Comparison of ENCODE assay signal across 28 mouse cellular contexts in genomic region chr12:104652021-104652420, GRCm38 (mm10).
"Had no signal": no experiment of that assay in that cellular context is flagged by ENCODE, and none has a peak within 500 bp of the region (broad histone marks: within the 10 kb centered on the region; RNA-seq: fewer than 3 reads in every experiment).

No protein-coding gene starts in this region.

- H3K27ac ChIP-seq: heart, embryonic 13.5 days; heart, embryonic 15.5 days; hindbrain, embryonic 10.5 days; hindbrain, embryonic 12.5 days; hindbrain, embryonic 13.5 days; hindbrain, embryonic 14.5 days; hindbrain, embryonic 15.5 days; hindbrain, postnatal 0 days; intestine, embryonic 15.5 days; kidney, embryonic 15.5 days; kidney, postnatal 0 days; layer of hippocampus, adult 2 months; left cerebral cortex, adult 2 months had no signal

- H3K4me3 ChIP-seq: heart, embryonic 13.5 days; heart, embryonic 15.5 days; hindbrain, embryonic 10.5 days; hindbrain, embryonic 12.5 days; hindbrain, embryonic 13.5 days; hindbrain, embryonic 15.5 days; intestine, embryonic 15.5 days; kidney, embryonic 15.5 days; layer of hippocampus, adult 2 months; left cerebral cortex, adult 2 months had no signal

- DNase-seq: heart, postnatal 10 days; heart, postnatal 14 days; heart, postnatal 36 days; heart, postnatal 4 days; kidney, adult 11 months; kidney, adult 18-20 months; kidney, adult 2 months; kidney, adult 8-10 months; kidney, adult 9 months; kidney, postnatal 10 days; kidney, postnatal 14 days; kidney, postnatal 36 days; kidney, postnatal 4 days; layer of hippocampus, adult 9-11 months; layer of hippocampus, postnatal 36 days had no signal
